Mouse (Mus musculus) heart, adult 2 months (tissue): Measurements from ENCODE around the gene Rgl2.

Experiments
- CTCF ChIP-seq: fragments of 200-600 bp; IDR thresholded peaks from 2 replicates; pipeline ENCODE4 v1.8.1; 2022; ENCODE audit warnings: antibody characterized with exemption, mild to moderate bottlenecking, moderate library complexity
- POLR2A ChIP-seq: fragments of 200-500 bp; IDR thresholded peaks from 2 replicates; pipeline ENCODE4 v1.6.1; 2011; ENCODE audit warnings: mild to moderate bottlenecking, low read depth, low read length, control low read depth; ENCODE audit not compliant: insufficient read depth

DNA sequence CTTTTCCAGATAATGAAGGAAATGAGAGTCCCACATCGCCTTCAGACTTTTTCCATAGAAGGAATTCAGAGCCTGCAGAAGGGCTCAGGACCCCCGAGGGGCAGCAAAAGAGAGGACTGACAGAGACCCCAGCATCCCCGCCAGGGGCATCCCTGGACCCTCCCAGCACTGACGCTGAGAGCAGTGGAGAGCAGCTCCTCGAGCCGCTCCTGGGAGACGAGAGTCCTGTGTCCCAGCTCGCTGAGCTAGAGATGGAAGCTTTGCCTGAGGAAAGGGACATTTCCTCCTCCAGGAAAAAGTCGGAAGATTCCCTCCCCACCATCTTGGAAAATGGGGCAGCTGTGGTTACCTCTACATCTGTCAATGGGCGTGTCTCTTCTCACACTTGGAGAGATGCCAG lies 16.1 kb upstream of the Rgl2 start:
- TF ChIP-seq CTCF (no peak), POLR2A (no peak)
